Mouse (Mus musculus) skeletal muscle tissue, postnatal 0 days (tissue): ENCODE measurements around the gene Wasf1. TPM values are rescaled to one million over a fixed set of nuclear protein-coding genes. Genes with fewer than 3 reads are reported as not detected.

ENCODE experiments used
- polyA plus RNA-seq: library from polyadenylated mRNA; unstranded; fragments of >200 nt; fragmentation: Nextera tagmentation; extraction: Ambion mirVana; gene quantifications from 2 replicates; pipeline ENCODE4 v1.2.1, GENCODE M21; 2015

The Wasf1 gene
- polyA plus RNA-seq, result 2.3 and 2.9 TPM in 2 replicates

GRCm38 (mm10) chr10:40882831-40883643 is at the start of gene Wasf1, which contains the start of gene Cdc40:
Gene Wasf1, plus strand, starts transcription at chr10:40883475.
Gene Cdc40, minus strand, starts transcription at chr10:40883311.

Other genes starting within 250 kb of the Wasf1 start
- gene Mettl24, start 200.2 kb upstream of the Wasf1 start, polyA plus RNA-seq, result 0.46 and 0.88 TPM in 2 replicates
- gene Cdc40, start 164 bp upstream of the Wasf1 start, polyA plus RNA-seq, result 14.9 and 15.3 TPM in 2 replicates
- gene Gpr6, start 188.8 kb downstream of the Wasf1 start, polyA plus RNA-seq, result not detected in 2 replicates